ENCODE assay signal across 8 mouse cellular contexts in the genomic region with DNA sequence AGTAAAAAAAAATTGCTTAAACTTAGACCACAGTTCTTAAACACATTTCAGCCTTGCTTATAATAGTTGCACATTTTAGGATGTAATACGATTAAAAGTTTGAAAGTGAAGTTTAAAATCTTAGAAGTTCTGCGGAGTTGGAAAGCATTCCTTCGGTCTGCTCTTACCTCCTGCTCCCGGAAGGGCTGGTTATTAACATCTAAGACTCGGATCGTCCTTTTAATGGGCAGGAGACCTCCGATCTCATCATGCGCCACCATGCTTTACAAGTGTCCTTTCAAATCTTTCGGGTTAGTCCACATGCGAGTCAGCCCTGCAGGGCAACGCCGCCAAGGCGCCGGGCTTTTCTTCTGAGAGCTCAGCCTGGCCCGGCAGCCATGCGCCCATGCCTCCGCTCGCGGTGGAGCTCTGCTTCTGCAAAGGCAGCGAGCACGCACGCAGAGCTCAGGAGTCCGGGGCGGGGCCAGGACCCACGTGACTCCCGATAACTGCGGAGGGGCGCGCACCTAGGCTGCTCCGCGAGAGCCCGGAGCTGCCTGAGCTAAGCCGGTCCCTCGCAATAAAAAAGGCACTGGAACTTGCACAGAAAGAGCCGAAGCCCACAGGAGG. TPM values are rescaled to one million over a fixed set of nuclear protein-coding genes. Genes with fewer than 3 reads are reported as not detected.
DNase-seq lines count a peak whose midpoint lies in the region; ATAC-seq and TF ChIP-seq lines count a peak whose summit lies in the region.

No protein-coding gene starts in this region.

- DNase-seq in gastrocnemius, adult 2 months = peak; percentile 94
- peak; percentile 86 for DNase-seq in hindbrain, postnatal 0 days (ENCODE audit: low spot score)
- peak; percentile 86 to 92 for DNase-seq in left cerebral cortex, adult 2 months (ENCODE audit: extremely low spot score in 1 of 2, low spot score in 2 of 2)
- DNase-seq in retina, postnatal 7 days (ENCODE audit: low read depth, low spot score) = peak; percentile 58
- DNase-seq in urinary bladder, adult 18-20 months (ENCODE audit: low spot score in 2 of 2) = peak; percentile 90 to 96

- peak overlapping the region; percentile 77 for H3K4me3 ChIP-seq in gastrocnemius, adult 2 months
- H3K4me3 ChIP-seq in hindbrain, postnatal 0 days (ENCODE audit: low read length) = peak overlapping the region; percentile 47
- peak overlapping the region; percentile 49 for H3K4me3 ChIP-seq in left cerebral cortex, adult 2 months
- H3K4me3 ChIP-seq in macrophage (ENCODE audit: inconsistent target) = peak overlapping the region; percentile 47

- intact Hi-C loops in gastrocnemius, adult 2 months (cut with DNase I) = loop anchor here (5.0 to 10.0 kb wide), 2 partner anchors 121 to 358 kb away; a partner anchor contains a TSS
- intact Hi-C loops in left cerebral cortex, adult 2 months (cut with DNase I) = loop anchor here (2.0 kb wide), 1 partner anchor 118 kb away; no protein-coding TSS in a partner anchor

- H3K4me1 ChIP-seq in hindbrain, postnatal 0 days (ENCODE audit: insufficient read depth, low read length) = no peaks in the 10 kb centered on the region

- H3K79me2 ChIP-seq in macrophage (ENCODE audit: inconsistent target) = no peaks in the 10 kb centered on the region

- peak overlapping the region; percentile 49 for H3K9ac ChIP-seq in hindbrain, postnatal 0 days (replicated peaks; ENCODE audit: low read length)

- H3K9me3 ChIP-seq in hindbrain, postnatal 0 days (ENCODE audit: low read length) = no peaks in the 10 kb centered on the region

- H3K4me2 ChIP-seq in hindbrain, postnatal 0 days (ENCODE audit: low read depth, low read length) = peak overlapping the region; percentile 68

- H3K36me3 ChIP-seq in hindbrain, postnatal 0 days (ENCODE audit: insufficient read depth, low read length) = no peaks in the 10 kb centered on the region; the same call in 1 of the 2 replicates
- no peaks in the 10 kb centered on the region for H3K36me3 ChIP-seq in macrophage (ENCODE audit: inconsistent target)

- peak overlapping the region; percentile 91 for H3K27ac ChIP-seq in gastrocnemius, adult 2 months
- no peak overlapping the region for H3K27ac ChIP-seq in hindbrain, postnatal 0 days
- H3K27ac ChIP-seq in left cerebral cortex, adult 2 months = peak overlapping the region; percentile 76
- H3K27ac ChIP-seq in macrophage = no peak overlapping the region

- peak; percentile 96 for ATAC-seq in activated CD4-positive, CD25-positive, alpha-beta regulatory T cell, adult 4 months
- ATAC-seq in common myeloid progenitor, adult 5-6 weeks (replicated peaks; ENCODE audit: low read depth, poor library complexity, severe bottlenecking) = peak; percentile 93
- peak; percentile 97 for ATAC-seq in hindbrain, postnatal 0 days

- 0 out of 2 replicates have a peak, but pooled peaks cover 8% of the 10 kb centered on the region for H3K27me3 ChIP-seq in hindbrain, postnatal 0 days (ENCODE audit: insufficient read depth, low read length)

- WGBS in hindbrain, postnatal 0 days = under 1% methylated on average over 35 of the region's 35 CpGs
- WGBS in macrophage (ENCODE audit: missing documents) = 1% methylated on average over 35 of the region's 35 CpGs

- TF ChIP-seq CTCF in gastrocnemius, adult 2 months (IDR thresholded peaks at IDR 0.05) = no peak
- no peak for TF ChIP-seq CTCF in hindbrain, postnatal 0 days (IDR thresholded peaks at IDR 0.05; ENCODE audit: low read depth)
- no peak; the same call in 1 of the 2 replicates for TF ChIP-seq CTCF in left cerebral cortex, adult 2 months (IDR thresholded peaks at IDR 0.05)

RNA-seq across cellular contexts. Expression of a gene that starts 24.8 kb away (rescaled TPM):
- 10 to 100 TPM; 25.3 to 27.0 TPM for polyA plus RNA-seq in activated CD4-positive, CD25-positive, alpha-beta regulatory T cell, adult 4 months (2017; shearing (Covaris generic))
- 146 and 155 TPM in 2 replicates for total RNA-seq in common myeloid progenitor, adult 5-6 weeks (2017)
- 10 to 100 TPM; 41.2 to 54.4 TPM for total RNA-seq in gastrocnemius, adult 2 months (2021)
- total RNA-seq in hindbrain, postnatal 0 days (2014; rRNA removed) = 11.7 and 12.1 TPM in 2 replicates
- polyA plus RNA-seq in hindbrain, postnatal 0 days (2015; fragmentation: Nextera tagmentation; extraction: Ambion mirVana) = 12.7 and 12.8 TPM in 2 replicates
- total RNA-seq in left cerebral cortex, adult 2 months (2021) = 10 to 100 TPM; 54.9 to 73.7 TPM
- 1 to 10 TPM in 23 of 26 experiments, under 1 TPM in 3; 0.87 to 5.0 (median 2.9) TPM for total RNA-seq in macrophage (2018; cell fraction: chromatin; rRNA removed)
- 1 to 10 TPM; 1.4 to 3.1 (median 2.3) TPM for total RNA-seq in macrophage (2018; cell fraction: cytosol; rRNA removed)
- total RNA-seq in macrophage (2018; cell fraction: nucleus; rRNA removed) = 1 to 10 TPM in 25 of 26 experiments, under 1 TPM in 1; 0.67 to 6.5 (median 3.0) TPM
- polyA plus RNA-seq in macrophage (2018) = 0.90 to 4.7 TPM (median 4.1 TPM) in 3 replicates

RNA-seq across cellular contexts. Expression of a gene that starts 24.8 kb away (rescaled TPM):
- under 1 TPM in 1 of 2 experiments, not detected in 1; 0.33 TPM for polyA plus RNA-seq in activated CD4-positive, CD25-positive, alpha-beta regulatory T cell, adult 4 months (2017; shearing (Covaris generic))
- total RNA-seq in common myeloid progenitor, adult 5-6 weeks (2017) = not detected in 2 replicates
- total RNA-seq in gastrocnemius, adult 2 months (2021) = not detected
- not detected in 2 replicates for total RNA-seq in hindbrain, postnatal 0 days (2014; rRNA removed)
- not detected in 2 replicates for polyA plus RNA-seq in hindbrain, postnatal 0 days (2015; fragmentation: Nextera tagmentation; extraction: Ambion mirVana)
- not detected for total RNA-seq in left cerebral cortex, adult 2 months (2021)
- not detected for total RNA-seq in macrophage (2018; cell fraction: chromatin; rRNA removed)
- total RNA-seq in macrophage (2018; cell fraction: cytosol; rRNA removed) = not detected
- not detected for total RNA-seq in macrophage (2018; cell fraction: nucleus; rRNA removed)
- polyA plus RNA-seq in macrophage (2018) = not detected in 3 replicates

RNA-seq across cellular contexts. Expression of a gene that starts 39.3 kb away (rescaled TPM):
- not detected for polyA plus RNA-seq in activated CD4-positive, CD25-positive, alpha-beta regulatory T cell, adult 4 months (2017; shearing (Covaris generic))
- not detected in 2 replicates for total RNA-seq in common myeloid progenitor, adult 5-6 weeks (2017)
- total RNA-seq in gastrocnemius, adult 2 months (2021) = not detected
- total RNA-seq in hindbrain, postnatal 0 days (2014; rRNA removed) = not detected in 2 replicates
- polyA plus RNA-seq in hindbrain, postnatal 0 days (2015; fragmentation: Nextera tagmentation; extraction: Ambion mirVana) = not detected in 2 replicates
- total RNA-seq in left cerebral cortex, adult 2 months (2021) = not detected
- not detected for total RNA-seq in macrophage (2018; cell fraction: chromatin; rRNA removed)
- not detected for total RNA-seq in macrophage (2018; cell fraction: cytosol; rRNA removed)
- total RNA-seq in macrophage (2018; cell fraction: nucleus; rRNA removed) = not detected
- not detected in 3 replicates for polyA plus RNA-seq in macrophage (2018)

RNA-seq across cellular contexts. Expression of a gene that starts 51.9 kb away (rescaled TPM):
- not detected for polyA plus RNA-seq in activated CD4-positive, CD25-positive, alpha-beta regulatory T cell, adult 4 months (2017; shearing (Covaris generic))
- total RNA-seq in common myeloid progenitor, adult 5-6 weeks (2017) = not detected in 2 replicates
- not detected for total RNA-seq in gastrocnemius, adult 2 months (2021)
- 0.18 TPM in 1 of 2 replicates, not detected in the other for total RNA-seq in hindbrain, postnatal 0 days (2014; rRNA removed)
- polyA plus RNA-seq in hindbrain, postnatal 0 days (2015; fragmentation: Nextera tagmentation; extraction: Ambion mirVana) = 0.29 and 0.55 TPM in 2 replicates
- under 1 TPM in 1 of 2 experiments, not detected in 1; 0.84 TPM for total RNA-seq in left cerebral cortex, adult 2 months (2021)
- not detected for total RNA-seq in macrophage (2018; cell fraction: chromatin; rRNA removed)
- total RNA-seq in macrophage (2018; cell fraction: cytosol; rRNA removed) = not detected
- total RNA-seq in macrophage (2018; cell fraction: nucleus; rRNA removed) = not detected
- not detected in 3 replicates for polyA plus RNA-seq in macrophage (2018)

RNA-seq across cellular contexts. Expression of a gene that starts 55.7 kb away (rescaled TPM):
- polyA plus RNA-seq in activated CD4-positive, CD25-positive, alpha-beta regulatory T cell, adult 4 months (2017; shearing (Covaris generic)) = not detected
- 0.23 TPM in 1 of 2 replicates, not detected in the other for total RNA-seq in common myeloid progenitor, adult 5-6 weeks (2017)
- total RNA-seq in gastrocnemius, adult 2 months (2021) = not detected
- not detected in 2 replicates for total RNA-seq in hindbrain, postnatal 0 days (2014; rRNA removed)
- polyA plus RNA-seq in hindbrain, postnatal 0 days (2015; fragmentation: Nextera tagmentation; extraction: Ambion mirVana) = 0.16 TPM in 1 of 2 replicates, not detected in the other
- not detected for total RNA-seq in left cerebral cortex, adult 2 months (2021)
- not detected for total RNA-seq in macrophage (2018; cell fraction: chromatin; rRNA removed)
- total RNA-seq in macrophage (2018; cell fraction: cytosol; rRNA removed) = not detected
- not detected for total RNA-seq in macrophage (2018; cell fraction: nucleus; rRNA removed)
- polyA plus RNA-seq in macrophage (2018) = not detected in 3 replicates

Comparison
In these comparisons a context has a peak if more than half of its experiments do, and no peak if none do; other contexts are left out.
1. H3K27ac ChIP-seq: peak in gastrocnemius, adult 2 months (single experiment) and left cerebral cortex, adult 2 months (single experiment); none in hindbrain, postnatal 0 days (single experiment) and macrophage (single experiment).
2. Peak in every context shown above with its lines, with median percentiles within 50 percentile points of each other: ATAC-seq, DNase-seq and H3K4me3 ChIP-seq.